Mouse (Mus musculus) liver, embryonic 13.5 days (tissue): ENCODE measurements around the gene Atf7. TPM values are rescaled to one million over a fixed set of nuclear protein-coding genes. Genes with fewer than 3 reads are reported as not detected.
"Not testable (repeated sequence)": the region's sequence is repeated elsewhere in the genome, so short reads cannot be mapped to it uniquely, and the experiment has no call there.

Source experiments
- ATAC-seq: fragments of 200-750 bp; cut with Nextera tagmentation; 2 replicates; pipeline ENCODE4 v1.8.0; 2017; ENCODE audit warnings: low read depth, mild to moderate bottlenecking, moderate number of reproducible peaks, moderate library complexity
- DNase-seq: peaks from one replicate; pipeline ENCODE4 v3.0.0; 2022
- H3K27ac ChIP-seq: fragments of 300-500 bp; sonication (generic); 2 replicates; pipeline ENCODE4 v1.5.1; 2015; ENCODE audit warnings: moderate library complexity, mild to moderate bottlenecking, inconsistent platforms
- H3K27me3 ChIP-seq: fragments of 300-500 bp; sonication (generic); 2 replicates; pipeline ENCODE4 v1.6.1; 2015; ENCODE audit warnings: mild to moderate bottlenecking, inconsistent platforms
- H3K36me3 ChIP-seq: fragments of 300-500 bp; sonication (generic); 2 replicates; pipeline ENCODE4 v1.6.1; 2015; ENCODE audit warnings: mild to moderate bottlenecking, inconsistent platforms
- H3K4me1 ChIP-seq: fragments of 300-500 bp; sonication (generic); replicated peaks from 2 replicates; pipeline ENCODE4 v1.6.1; 2015; ENCODE audit warnings: inconsistent platforms
- H3K4me2 ChIP-seq: fragments of 300-500 bp; sonication (generic); 2 replicates; pipeline ENCODE4 v1.6.1; 2015; ENCODE audit warnings: inconsistent platforms, mild to moderate bottlenecking, moderate library complexity
- H3K4me3 ChIP-seq: fragments of 300-500 bp; sonication (generic); replicated peaks from 2 replicates; pipeline ENCODE4 v1.5.1; 2015; ENCODE audit warnings: mild to moderate bottlenecking, inconsistent platforms
- H3K9ac ChIP-seq: fragments of 300-500 bp; sonication (generic); 2 replicates; pipeline ENCODE4 v1.6.1; 2015; ENCODE audit warnings: mild to moderate bottlenecking, inconsistent platforms
- H3K9me3 ChIP-seq: fragments of 300-500 bp; sonication (generic); replicated peaks from 2 replicates; pipeline ENCODE4 v1.6.1; 2016; ENCODE audit warnings: inconsistent platforms
- WGBS: fragments of 180-500 bp; shearing (Covaris S2); methylation state at CpG from one replicate; pipeline ENCODE4 v1.1.7; 2015; ENCODE audit not compliant: insufficient replicate concordance; 5-methylcytosine and 5-hydroxymethylcytosine counted together
- polyA plus RNA-seq: library from polyadenylated mRNA; unstranded; fragments of >200 nt; fragmentation: Nextera tagmentation; extraction: Ambion mirVana; gene quantifications from 2 replicates; pipeline ENCODE4 v1.2.1, GENCODE M21; 2015

The Atf7 gene
- polyA plus RNA-seq, 1 experiment from 2014 or later: 8.6 TPM

DNA sequence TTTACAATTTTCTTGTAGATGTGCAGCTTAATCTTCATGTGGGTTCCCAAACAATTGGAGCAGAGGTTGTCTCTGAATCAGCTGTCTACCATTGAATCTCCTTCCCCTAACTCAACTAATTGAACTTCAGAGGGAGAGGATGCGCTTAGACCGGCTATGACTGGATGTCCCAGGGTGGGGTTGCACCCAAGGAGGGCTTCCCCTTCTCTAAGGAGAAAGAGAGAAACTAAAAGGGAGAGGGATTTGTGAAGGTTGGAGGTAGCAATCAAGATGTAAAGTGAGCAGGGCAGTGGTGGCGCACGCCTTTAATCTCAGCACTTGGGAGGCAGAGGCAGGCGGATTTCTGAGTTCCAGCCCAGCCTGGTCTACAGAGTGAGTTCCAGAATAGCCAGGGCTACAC is 5.8 kb downstream of the Atf7 start:
- Histone ChIP-seq H3K27me3 (no peaks in the 10 kb centered on the region), H3K36me3 (no peaks in the 10 kb centered on the region), H3K9ac (no peak overlapping the region), H3K4me2 (no peak overlapping the region), H3K9me3 (no peaks in the 10 kb centered on the region), H3K4me1 (peaks cover 34% of the 10 kb centered on the region), H3K27ac (no peak overlapping the region), H3K4me3 (no peak overlapping the region)
- no peak for ATAC-seq
- 87% methylated on average over 5 of the region's 5 CpGs for WGBS
- DNase-seq: no peak

DNA sequence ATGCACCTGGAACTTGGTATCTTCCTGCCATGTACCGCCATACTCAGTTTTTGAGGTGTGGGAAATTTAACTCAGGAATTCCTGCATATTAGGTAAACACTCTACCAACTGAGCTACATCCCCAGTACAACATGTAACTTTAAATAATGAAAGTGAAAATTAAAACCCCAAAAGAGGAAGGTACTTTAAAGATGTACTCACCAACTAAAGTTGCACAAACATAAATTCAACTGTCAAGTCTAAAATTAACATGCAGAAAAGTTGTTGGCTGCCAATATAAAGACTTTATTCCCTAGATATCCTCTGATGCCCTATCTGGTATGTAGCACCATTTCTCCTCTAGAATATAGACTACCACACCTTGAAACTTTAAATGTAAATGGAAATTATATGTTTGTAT is 7.6 kb downstream of the Atf7 start:
- DNase-seq (no peak), ATAC-seq (no peak)
- Histone ChIP-seq H3K9ac (no peak overlapping the region), H3K36me3 (no peaks in the 10 kb centered on the region), H3K27ac (no peak overlapping the region), H3K27me3 (no peaks in the 10 kb centered on the region), H3K9me3 (no peaks in the 10 kb centered on the region), H3K4me1 (peaks cover 28% of the 10 kb centered on the region), H3K4me2 (no peak overlapping the region), H3K4me3 (no peak overlapping the region)
- WGBS: 80% methylated on average over 1 of the region's 1 CpGs

DNA sequence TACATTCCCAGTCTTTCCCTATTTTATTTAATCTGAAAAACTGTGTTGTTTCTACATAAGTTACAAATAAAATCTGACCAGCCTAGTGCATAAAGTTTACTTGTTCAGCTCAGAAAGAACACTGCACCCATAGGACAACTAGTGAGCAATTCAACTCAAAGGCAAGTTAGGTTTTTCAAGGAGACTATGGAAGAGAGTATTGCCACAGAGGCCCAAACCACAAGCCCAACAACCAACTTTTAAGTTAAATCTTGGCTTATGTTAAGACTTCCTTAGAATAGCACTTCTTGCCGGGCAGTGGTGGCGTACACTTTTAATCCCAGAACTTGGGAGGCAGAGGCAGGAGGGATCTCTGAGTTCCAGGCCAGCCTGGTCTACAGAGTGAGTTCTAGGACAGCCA is 9.1 kb downstream of the Atf7 start:
- no peaks in the 10 kb centered on the region for H3K27me3 ChIP-seq

DNA sequence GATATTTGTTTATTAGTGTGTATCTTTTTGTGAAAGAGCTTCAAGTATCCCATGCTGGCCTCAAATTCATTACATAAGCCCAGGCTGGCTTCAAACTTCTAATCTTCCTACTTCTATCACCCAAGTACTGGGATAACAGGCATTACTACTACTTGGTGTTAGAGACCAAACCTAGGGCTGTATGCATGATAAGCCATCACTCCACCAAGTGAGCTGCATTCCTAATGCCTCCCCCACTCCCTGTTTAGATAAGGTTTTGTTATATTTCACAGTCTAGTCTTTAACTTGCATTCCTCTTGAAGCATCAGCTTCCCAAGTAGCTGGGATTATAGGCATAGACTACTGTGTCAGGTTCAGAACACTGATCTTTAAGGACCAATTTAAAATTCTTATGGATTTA is 11.0 kb downstream of the Atf7 start:
- Histone ChIP-seq H3K4me3 (no peak overlapping the region), H3K9ac (no peak overlapping the region), H3K4me2 (no peak overlapping the region), H3K27me3 (no peaks in the 10 kb centered on the region), H3K27ac (no peak overlapping the region), H3K4me1 (peaks cover 19% of the 10 kb centered on the region), H3K9me3 (no peaks in the 10 kb centered on the region), H3K36me3 (no peaks in the 10 kb centered on the region)
- DNase-seq (no peak), ATAC-seq (peak; percentile 61; the same call in 1 of the 2 replicates)

More for the DNA sequence above, 9.1 kb downstream of the Atf7 start:
- Histone ChIP-seq H3K27ac (no peak overlapping the region), H3K9me3 (no peaks in the 10 kb centered on the region), H3K4me1 (peaks cover 19% of the 10 kb centered on the region), H3K4me2 (no peak overlapping the region), H3K4me3 (no peak overlapping the region), H3K9ac (no peak overlapping the region), H3K36me3 (no peaks in the 10 kb centered on the region)
- DNase-seq (no peak), ATAC-seq (no peak)
- 80% methylated on average over 2 of the region's 2 CpGs for WGBS

DNA sequence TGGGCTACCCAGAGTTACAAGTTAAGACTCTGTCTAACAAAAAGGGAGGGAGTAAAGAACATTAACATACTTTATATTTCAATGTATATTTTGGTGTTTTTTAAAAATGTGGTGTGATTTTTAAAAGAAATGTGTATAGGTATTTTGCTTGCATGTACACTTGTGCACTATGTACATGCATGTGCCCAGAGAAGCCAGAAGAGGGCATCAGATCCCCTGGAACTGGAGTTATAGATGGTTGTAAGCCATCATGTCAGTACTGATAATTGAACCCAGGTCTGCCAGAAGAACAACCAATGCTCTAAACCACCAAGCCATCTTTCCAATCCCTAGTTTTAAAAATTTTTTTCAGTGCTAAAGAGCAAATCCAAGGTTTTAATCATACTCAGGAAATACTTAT is 12.3 kb downstream of the Atf7 start:
- H3K4me1 ChIP-seq: peaks cover 19% of the 10 kb centered on the region
- no peak overlapping the region for H3K4me3 ChIP-seq
- no peak overlapping the region for H3K4me2 ChIP-seq
- H3K9me3 ChIP-seq: no peaks in the 10 kb centered on the region
- no peak overlapping the region for H3K27ac ChIP-seq
- no peaks in the 10 kb centered on the region for H3K36me3 ChIP-seq
- ATAC-seq (no peak), DNase-seq (no peak)
- no peaks in the 10 kb centered on the region for H3K27me3 ChIP-seq
- H3K9ac ChIP-seq: no peak overlapping the region

DNA sequence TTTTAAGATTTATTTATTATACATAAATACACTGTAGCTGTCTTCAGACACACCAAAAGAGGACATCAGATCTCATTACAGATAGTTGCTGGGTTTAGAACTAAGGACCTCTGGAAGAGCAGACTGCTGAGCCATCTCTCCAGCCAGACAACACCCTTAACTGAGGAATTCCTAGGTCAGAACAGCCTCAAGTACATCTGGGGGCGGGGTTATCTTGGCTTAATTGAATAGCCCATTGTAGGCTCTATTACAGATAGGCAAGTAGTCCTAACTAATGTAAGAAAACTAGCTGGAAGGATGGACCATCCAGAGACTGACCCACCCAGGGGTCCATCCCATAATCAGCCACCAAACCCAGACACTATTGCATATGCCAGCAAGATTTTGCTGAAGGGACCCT is 16.7 kb downstream of the Atf7 start:
- not testable (repeated sequence) for H3K27ac ChIP-seq, H3K4me2 ChIP-seq, H3K36me3 ChIP-seq, H3K9ac ChIP-seq, DNase-seq, H3K27me3 ChIP-seq, ATAC-seq, H3K9me3 ChIP-seq, H3K4me1 ChIP-seq, H3K4me3 ChIP-seq
- WGBS: 65% methylated on average over 1 of the region's 1 CpGs

DNA sequence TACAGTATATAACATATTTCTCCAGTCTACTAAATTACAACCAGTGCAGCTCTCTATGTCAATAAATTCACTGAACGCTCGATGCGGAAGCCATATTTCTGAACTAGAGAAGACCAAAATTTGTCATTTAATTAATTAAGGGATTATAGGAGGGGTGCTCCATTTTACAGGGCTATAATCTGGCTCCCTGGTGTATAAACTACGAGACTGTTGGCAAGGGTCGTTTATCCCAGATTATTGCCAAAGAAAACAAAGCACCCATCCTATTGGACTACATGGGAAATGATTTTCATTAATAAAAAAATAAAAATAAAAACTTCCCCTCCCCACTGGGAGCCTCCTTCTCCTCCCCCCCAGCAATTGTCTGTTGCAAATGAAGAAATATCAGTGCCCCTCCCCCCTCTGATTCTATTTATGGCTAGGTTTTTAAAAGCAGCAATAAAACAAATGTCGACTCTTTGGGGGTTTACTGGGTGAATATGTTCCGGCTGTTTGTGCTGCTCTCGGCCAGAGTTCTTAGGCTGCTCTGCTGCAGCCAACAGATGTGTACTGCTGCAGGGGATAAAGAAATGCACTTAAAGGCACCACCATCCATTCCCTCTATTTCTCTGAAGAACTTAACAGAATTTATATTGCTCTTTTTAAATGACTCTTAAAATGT is 31.1 kb downstream of the Atf7 start:
- WGBS: 79% methylated on average over 8 of the region's 8 CpGs

DNA sequence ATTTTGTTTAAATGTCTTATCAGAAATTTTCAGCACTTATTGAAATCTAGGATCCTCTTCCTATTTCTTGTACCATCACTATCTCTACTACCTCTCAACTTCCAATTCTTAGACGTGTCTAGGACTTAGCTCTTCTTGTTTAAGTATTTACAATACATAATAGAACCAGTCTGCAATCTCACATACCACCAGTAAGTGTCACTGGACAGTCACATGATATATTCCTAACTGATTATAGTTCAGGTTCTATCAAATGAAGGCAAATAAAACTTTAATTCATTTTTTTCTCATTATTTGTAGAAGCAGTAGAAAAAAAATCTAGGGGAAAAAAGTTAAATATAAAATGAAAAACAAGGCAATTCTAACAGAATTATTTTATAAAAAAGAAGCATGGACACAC is 32.6 kb downstream of the Atf7 start:
- peaks cover 7% of the 10 kb centered on the region; the same call in 1 of the 2 replicates for H3K36me3 ChIP-seq
- ATAC-seq: no peak
- no peaks in the 10 kb centered on the region for H3K27me3 ChIP-seq
- DNase-seq: no peak
- H3K9me3 ChIP-seq: no peaks in the 10 kb centered on the region
- H3K4me1 ChIP-seq: no peaks in the 10 kb centered on the region
- WGBS: 59% methylated on average over 1 of the region's 1 CpGs
- H3K4me3 ChIP-seq: no peak overlapping the region
- no peak overlapping the region for H3K27ac ChIP-seq
- no peak overlapping the region for H3K4me2 ChIP-seq
- no peak overlapping the region for H3K9ac ChIP-seq

More for the DNA sequence above, 31.1 kb downstream of the Atf7 start:
- DNase-seq: no peak
- H3K27ac ChIP-seq: no peak overlapping the region
- no peaks in the 10 kb centered on the region for H3K9me3 ChIP-seq
- H3K27me3 ChIP-seq: no peaks in the 10 kb centered on the region
- no peak for ATAC-seq
- no peaks in the 10 kb centered on the region for H3K4me1 ChIP-seq
- no peak overlapping the region for H3K4me3 ChIP-seq
- no peak overlapping the region for H3K9ac ChIP-seq
- no peak overlapping the region for H3K4me2 ChIP-seq
- peaks cover 7% of the 10 kb centered on the region; the same call in 1 of the 2 replicates for H3K36me3 ChIP-seq

DNA sequence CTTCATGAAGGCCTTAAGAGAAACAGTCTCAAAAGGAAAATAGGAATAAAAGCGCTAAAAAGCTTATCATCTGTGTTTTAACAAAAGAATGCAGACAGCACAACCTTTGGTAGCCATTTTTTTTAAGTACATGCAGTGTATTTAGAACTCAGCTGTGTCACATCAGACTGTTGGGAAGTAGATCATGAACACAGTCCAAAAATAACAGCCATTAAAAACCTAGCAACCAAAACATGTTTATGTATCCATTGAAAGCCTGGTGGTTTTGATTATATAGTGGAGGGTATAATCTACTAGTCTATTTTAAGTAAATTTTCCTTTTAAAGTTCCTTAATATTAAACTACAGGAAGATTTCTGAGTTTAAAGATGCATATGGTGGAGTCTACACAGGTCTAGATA is 34.7 kb downstream of the Atf7 start:
- Histone ChIP-seq H3K4me1 (no peaks in the 10 kb centered on the region), H3K4me3 (no peak overlapping the region), H3K27me3 (no peaks in the 10 kb centered on the region), H3K9me3 (no peaks in the 10 kb centered on the region), H3K9ac (no peak overlapping the region), H3K27ac (no peak overlapping the region), H3K36me3 (peaks cover 7% of the 10 kb centered on the region; the same call in 1 of the 2 replicates), H3K4me2 (no peak overlapping the region)
- ATAC-seq (no peak), DNase-seq (no peak)
- WGBS: 78% methylated on average over 1 of the region's 1 CpGs

DNA sequence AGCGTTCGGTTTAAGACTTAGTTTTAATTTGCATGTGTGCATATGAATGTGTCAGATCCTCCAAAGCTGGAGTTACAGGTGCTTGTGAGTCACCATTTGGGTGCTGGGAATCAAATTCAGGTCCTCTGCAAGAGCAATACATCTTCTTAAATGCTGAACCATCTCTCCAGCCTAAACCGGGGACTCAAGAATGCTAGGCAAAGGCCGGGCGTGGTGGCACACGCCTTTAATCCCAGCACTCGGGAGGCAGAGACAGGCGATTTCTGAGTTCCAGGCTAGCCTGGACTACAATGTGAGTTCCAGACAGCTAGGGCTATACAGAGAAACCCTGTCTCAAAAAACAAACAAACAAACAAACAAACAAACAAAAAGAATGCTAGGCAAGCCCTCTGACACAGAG is 35.4 kb downstream of the Atf7 start:
- ATAC-seq: no peak
- 85% methylated on average over 8 of the region's 8 CpGs for WGBS

DNA sequence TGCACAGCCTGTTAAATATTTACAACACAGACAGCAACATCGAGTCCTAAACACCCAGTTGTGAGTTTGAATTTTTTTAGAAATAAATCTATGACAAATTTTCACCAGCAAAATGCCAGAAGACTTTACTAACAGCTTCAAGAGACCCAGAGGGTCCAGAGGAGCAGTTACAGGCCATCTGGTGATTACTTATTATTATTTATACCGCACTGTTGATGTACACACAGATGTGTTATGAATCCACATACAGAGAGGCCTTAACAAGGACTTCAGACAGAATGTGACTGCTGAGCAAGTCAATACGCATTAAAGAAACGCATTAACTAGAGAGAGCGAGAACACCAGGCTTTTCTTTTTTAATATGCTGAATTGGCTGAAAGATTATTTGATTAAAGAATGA is 39.8 kb downstream of the Atf7 start:
- Histone ChIP-seq H3K4me3 (no peak overlapping the region), H3K27me3 (no peaks in the 10 kb centered on the region), H3K4me2 (no peak overlapping the region), H3K9ac (no peak overlapping the region), H3K9me3 (no peaks in the 10 kb centered on the region), H3K36me3 (peaks cover 7% of the 10 kb centered on the region; the same call in 1 of the 2 replicates), H3K27ac (no peak overlapping the region), H3K4me1 (no peaks in the 10 kb centered on the region)
- ATAC-seq (no peak), DNase-seq (no peak)
- 83% methylated on average over 5 of the region's 5 CpGs for WGBS

More for the DNA sequence above, 35.4 kb downstream of the Atf7 start:
- Histone ChIP-seq H3K9me3 (no peaks in the 10 kb centered on the region), H3K4me3 (no peak overlapping the region), H3K9ac (no peak overlapping the region), H3K27me3 (no peaks in the 10 kb centered on the region), H3K4me1 (no peaks in the 10 kb centered on the region), H3K36me3 (peaks cover 7% of the 10 kb centered on the region; the same call in 1 of the 2 replicates), H3K4me2 (no peak overlapping the region), H3K27ac (no peak overlapping the region)
- DNase-seq: no peak

DNA sequence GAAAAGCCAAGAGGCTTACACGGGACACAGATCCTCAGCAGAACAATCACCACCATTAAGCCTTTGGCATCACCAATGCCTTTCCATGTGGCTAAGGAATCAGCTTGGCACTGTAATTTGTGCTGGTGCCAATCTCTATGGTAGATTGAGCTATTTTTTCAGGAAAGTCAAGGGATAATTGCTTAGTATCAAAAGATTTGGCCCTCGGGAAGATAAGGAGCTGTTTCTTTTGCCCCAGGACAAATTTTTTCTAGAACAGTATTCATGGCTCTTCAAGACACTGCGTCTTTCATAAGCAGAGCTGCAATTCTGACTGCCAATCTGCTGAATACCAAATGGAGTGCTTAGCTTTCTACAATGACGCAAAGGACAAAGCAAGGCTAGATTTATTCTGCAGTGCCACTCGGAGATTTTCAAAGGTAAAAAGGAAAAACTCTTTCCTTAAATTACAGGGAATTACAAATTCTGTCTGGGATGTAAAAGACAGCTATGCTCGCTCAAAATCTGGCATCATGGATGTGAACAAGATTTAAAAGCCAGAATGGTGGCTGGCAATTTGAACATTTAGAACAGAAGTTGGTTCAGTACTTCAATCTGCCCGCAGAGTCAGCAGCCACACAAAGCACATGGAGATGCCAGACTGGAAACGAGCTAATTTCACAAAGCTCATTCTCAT is 41.4 kb downstream of the Atf7 start:
- WGBS: 76% methylated on average over 8 of the region's 8 CpGs
- Histone ChIP-seq H3K4me1 (no peaks in the 10 kb centered on the region), H3K9ac (no peak overlapping the region), H3K9me3 (no peaks in the 10 kb centered on the region), H3K4me2 (no peak overlapping the region), H3K27me3 (no peaks in the 10 kb centered on the region), H3K36me3 (no peaks in the 10 kb centered on the region), H3K4me3 (no peak overlapping the region), H3K27ac (no peak overlapping the region)
- DNase-seq (no peak), ATAC-seq (no peak)
